Mouse (Mus musculus): ENCODE data around the gene B830017H08Rik. TPM values are rescaled to one million over a fixed set of nuclear protein-coding genes. Genes with fewer than 3 reads are reported as not detected.

The B830017H08Rik gene
- 0.93 and 1.0 TPM in 2 replicates for polyA plus RNA-seq (2016; fragmentation: Nextera tagmentation; extraction: Ambion mirVana)

DNA sequence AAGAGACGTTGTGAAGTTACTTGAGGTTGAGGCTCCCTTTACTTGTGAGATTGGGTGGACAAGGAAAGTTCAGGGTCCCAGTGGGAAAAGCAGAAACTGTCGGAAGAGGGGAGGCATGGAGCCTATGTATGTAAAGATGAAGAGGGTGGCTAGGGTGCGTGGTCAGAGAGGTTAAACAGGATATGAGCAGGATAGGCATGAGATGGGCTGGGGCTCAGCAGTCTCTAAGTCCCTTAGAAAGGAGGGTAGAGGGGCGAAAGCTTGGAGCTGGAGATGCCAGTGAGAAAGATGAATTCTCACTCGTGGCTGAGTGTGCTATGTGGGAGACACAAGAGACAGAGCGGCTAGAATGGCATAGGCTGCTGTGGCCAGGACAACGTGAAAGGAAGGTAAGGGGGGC is at the start of gene B830017H08Rik:
B830017H08Rik (plus strand) TSS at position 301 of the 400 bp plus-strand sequence.
- 24% methylated on average over 7 of the region's 7 CpGs for WGBS
- Histone ChIP-seq H3K36me3 (no peaks in the 10 kb centered on the region), H3K4me3 (peak within 1 kb of the TSS; percentile 65), H3K9ac (peak within 1 kb of the TSS; percentile 77), H3K9me3 (replicated peaks) (no peaks in the 10 kb centered on the region), H3K4me1 (peaks cover 18% of the 10 kb centered on the region), H3K27ac (peak within 1 kb of the TSS; percentile 82), H3K27me3 (peaks cover 89% of the 10 kb centered on the region), H3K4me2 (replicated peaks) (peak within 1 kb of the TSS; percentile 99)
- ATAC-seq (ENCODE audit: low FRiP score): no peak

DNA sequence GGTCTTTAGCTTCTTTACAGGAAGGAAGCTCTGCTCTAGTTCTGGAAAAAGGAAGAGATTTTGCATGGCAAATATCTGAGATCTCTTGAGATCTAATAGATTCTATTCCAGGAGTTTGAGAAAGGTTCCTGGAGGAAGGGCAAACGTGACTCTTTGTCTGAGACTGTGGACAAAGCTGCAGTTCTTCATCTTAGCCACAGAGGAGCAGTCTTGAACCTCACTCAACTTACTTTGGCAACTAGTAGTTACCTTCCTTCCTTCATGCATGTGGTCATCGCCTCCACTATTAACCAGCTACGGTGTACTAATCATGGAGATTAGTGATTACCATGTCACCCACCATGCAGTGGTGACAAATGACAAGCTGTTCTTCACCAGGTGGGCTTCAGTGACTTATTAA is 47.6 kb upstream of the B830017H08Rik start:
- Histone ChIP-seq H3K9me3 (replicated peaks) (no peaks in the 10 kb centered on the region), H3K4me3 (no peak overlapping the region), H3K27me3 (no peaks in the 10 kb centered on the region), H3K9ac (no peak overlapping the region), H3K27ac (no peak overlapping the region), H3K4me2 (replicated peaks) (no peak overlapping the region), H3K36me3 (peaks cover 83% of the 10 kb centered on the region), H3K4me1 (no peaks in the 10 kb centered on the region)
- 59% methylated on average over 3 of the region's 3 CpGs for WGBS
- ATAC-seq (ENCODE audit: low FRiP score): no peak

DNA sequence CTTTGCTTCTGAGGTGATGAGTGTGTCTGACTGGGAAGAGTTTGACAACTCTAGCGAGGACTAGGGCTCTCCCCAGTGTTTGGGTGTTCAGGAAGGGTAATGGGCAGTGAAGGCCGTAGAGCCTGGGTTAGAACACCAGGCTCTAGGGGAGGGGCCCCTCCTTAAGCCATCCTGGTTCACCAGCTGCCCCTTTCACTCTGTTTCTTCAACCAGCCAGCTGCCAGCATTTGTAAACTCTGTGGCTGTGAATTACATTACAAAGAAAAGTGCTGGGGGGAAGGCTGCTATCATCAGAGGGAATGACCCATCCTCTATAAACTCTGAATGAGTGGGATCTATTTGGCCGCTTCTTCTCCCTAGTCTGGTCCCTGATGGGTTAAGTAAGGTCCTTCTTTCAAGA is 40.2 kb upstream of the B830017H08Rik start:
- Histone ChIP-seq H3K4me3 (no peak overlapping the region), H3K27ac (no peak overlapping the region), H3K4me2 (replicated peaks) (no peak overlapping the region), H3K27me3 (peaks cover 27% of the 10 kb centered on the region), H3K36me3 (peaks cover 47% of the 10 kb centered on the region), H3K9me3 (replicated peaks) (no peaks in the 10 kb centered on the region), H3K4me1 (peaks cover 7% of the 10 kb centered on the region), H3K9ac (no peak overlapping the region)
- no peak for ATAC-seq (ENCODE audit: low FRiP score)
- WGBS: 74% methylated on average over 3 of the region's 3 CpGs

- H3K9me3 ChIP-seq (replicated peaks): no peaks in the 10 kb centered on the region
- WGBS: 91% methylated on average over 4 of the region's 4 CpGs
- no peak overlapping the region for H3K27ac ChIP-seq
- H3K4me1 ChIP-seq: peaks cover 20% of the 10 kb centered on the region
- H3K9ac ChIP-seq: no peak overlapping the region
- H3K27me3 ChIP-seq: peaks cover 40% of the 10 kb centered on the region
- H3K4me2 ChIP-seq (replicated peaks): no peak overlapping the region
- H3K36me3 ChIP-seq: peaks cover 38% of the 10 kb centered on the region
- ATAC-seq (ENCODE audit: low FRiP score): no peak
- H3K4me3 ChIP-seq: no peak overlapping the region
Measured at GRCm38 (mm10) chr16:17794047-17794446, 38.9 kb upstream of the B830017H08Rik start.

DNA sequence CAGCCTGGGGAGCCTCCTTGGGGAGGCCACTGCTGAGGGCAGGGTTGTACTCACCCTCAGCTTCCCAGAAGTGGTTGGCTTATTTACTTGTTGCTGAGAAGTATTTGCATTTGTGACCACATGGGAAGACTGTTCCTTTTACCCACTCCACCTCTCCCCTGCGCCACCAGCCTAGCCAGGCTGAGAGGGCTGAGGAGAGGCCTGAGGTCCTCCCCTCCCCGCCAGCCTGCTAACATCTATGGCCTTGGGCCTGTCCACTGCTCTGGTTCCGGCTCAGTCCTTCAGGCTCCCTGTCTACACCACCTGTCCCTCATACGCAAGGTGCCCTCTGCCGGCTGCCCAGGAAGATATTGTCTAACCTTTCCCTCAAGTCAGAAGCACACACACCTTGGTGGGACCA is 37.3 kb upstream of the B830017H08Rik start:
- Histone ChIP-seq H3K27ac (no peak overlapping the region), H3K4me2 (replicated peaks) (no peak overlapping the region), H3K36me3 (peaks cover 24% of the 10 kb centered on the region), H3K27me3 (peaks cover 56% of the 10 kb centered on the region), H3K9ac (no peak overlapping the region), H3K4me1 (peaks cover 21% of the 10 kb centered on the region), H3K4me3 (no peak overlapping the region), H3K9me3 (replicated peaks) (no peaks in the 10 kb centered on the region)
- 72% methylated on average over 5 of the region's 5 CpGs for WGBS
- no peak for ATAC-seq (ENCODE audit: low FRiP score)

GRCm38 (mm10) chr16:17796519-17796918 is 36.4 kb upstream of the B830017H08Rik start:
- peaks cover 21% of the 10 kb centered on the region for H3K4me1 ChIP-seq
- H3K9ac ChIP-seq: peak overlapping the region; percentile 74; the same call in 1 of the 2 replicates
- no peak overlapping the region for H3K27ac ChIP-seq
- H3K36me3 ChIP-seq: peaks cover 17% of the 10 kb centered on the region
- peaks cover 65% of the 10 kb centered on the region for H3K27me3 ChIP-seq
- H3K4me3 ChIP-seq: peak overlapping the region; percentile 53
- H3K4me2 ChIP-seq (replicated peaks): peak overlapping the region; percentile 81
- no peak for ATAC-seq (ENCODE audit: low FRiP score)
- no peaks in the 10 kb centered on the region for H3K9me3 ChIP-seq (replicated peaks)

GRCm38 (mm10) chr16:17796971-17797811 is 35.7 kb upstream of the B830017H08Rik start, which contains the start of gene Scarf2:
Scarf2 (plus strand) TSS chr16:17797282.
- Histone ChIP-seq H3K27ac (peak within 1 kb of the TSS; percentile 62; the same call in 1 of the 2 replicates), H3K4me2 (replicated peaks) (peak within 1 kb of the TSS; percentile 81), H3K9ac (peak within 1 kb of the TSS; percentile 74), H3K36me3 (peaks cover 10% of the 10 kb centered on the region), H3K27me3 (peaks cover 71% of the 10 kb centered on the region), H3K9me3 (replicated peaks) (no peaks in the 10 kb centered on the region), H3K4me3 (peak within 1 kb of the TSS; percentile 53), H3K4me1 (peaks cover 25% of the 10 kb centered on the region)
- WGBS: 2% methylated on average over 69 of the region's 81 CpGs
- ATAC-seq (ENCODE audit: low FRiP score): peak; percentile 27; the same call in 1 of the 2 replicates

- Histone ChIP-seq H3K4me1 (peaks cover 32% of the 10 kb centered on the region), H3K9ac (peak overlapping the region; percentile 74), H3K4me3 (peak overlapping the region; percentile 53), H3K27ac (peak overlapping the region; percentile 62; the same call in 1 of the 2 replicates), H3K4me2 (replicated peaks) (peak overlapping the region; percentile 81), H3K27me3 (peaks cover 78% of the 10 kb centered on the region), H3K9me3 (replicated peaks) (no peaks in the 10 kb centered on the region), H3K36me3 (peaks cover 4% of the 10 kb centered on the region; the same call in 1 of the 2 replicates)
- WGBS: 3% methylated on average over 29 of the region's 29 CpGs
- ATAC-seq (ENCODE audit: low FRiP score): peak; percentile 11; the same call in 1 of the 2 replicates
Measured at GRCm38 (mm10) chr16:17797812-17798311, 35.1 kb upstream of the B830017H08Rik start.

- no peaks in the 10 kb centered on the region for H3K9me3 ChIP-seq (replicated peaks)
- 2% methylated on average over 35 of the region's 45 CpGs for WGBS
- H3K36me3 ChIP-seq: no peaks in the 10 kb centered on the region
- H3K27ac ChIP-seq: peak overlapping the region; percentile 62; the same call in 1 of the 2 replicates
- H3K4me2 ChIP-seq (replicated peaks): peak overlapping the region; percentile 81
- H3K4me3 ChIP-seq: peak overlapping the region; percentile 53
- peaks cover 39% of the 10 kb centered on the region for H3K4me1 ChIP-seq
- H3K9ac ChIP-seq: peak overlapping the region; percentile 74
- 0 out of 2 replicates have a peak, but pooled peaks have one; percentile 12 for ATAC-seq (ENCODE audit: low FRiP score)
- peaks cover 85% of the 10 kb centered on the region for H3K27me3 ChIP-seq
Measured at GRCm38 (mm10) chr16:17798321-17799180, 34.4 kb upstream of the B830017H08Rik start.

GRCm38 (mm10) chr16:17799584-17799983 is 33.3 kb upstream of the B830017H08Rik start:
- no peaks in the 10 kb centered on the region for H3K9me3 ChIP-seq (replicated peaks)
- ATAC-seq (ENCODE audit: low FRiP score): no peak
- no peak overlapping the region for H3K4me3 ChIP-seq
- no peak overlapping the region for H3K4me2 ChIP-seq (replicated peaks)
- peaks cover 95% of the 10 kb centered on the region for H3K27me3 ChIP-seq
- no peak overlapping the region for H3K9ac ChIP-seq
- no peaks in the 10 kb centered on the region for H3K36me3 ChIP-seq
- no peak overlapping the region for H3K27ac ChIP-seq
- peaks cover 49% of the 10 kb centered on the region for H3K4me1 ChIP-seq

- Histone ChIP-seq H3K27me3 (peaks cover 99% of the 10 kb centered on the region), H3K36me3 (no peaks in the 10 kb centered on the region), H3K4me3 (no peak overlapping the region), H3K27ac (no peak overlapping the region), H3K4me2 (replicated peaks) (peak overlapping the region; percentile 55; the same call in 1 of the 2 replicates), H3K4me1 (peaks cover 65% of the 10 kb centered on the region), H3K9ac (no peak overlapping the region), H3K9me3 (replicated peaks) (no peaks in the 10 kb centered on the region)
- 10% methylated on average over 7 of the region's 7 CpGs for WGBS
- no peak for ATAC-seq (ENCODE audit: low FRiP score)
Measured at GRCm38 (mm10) chr16:17801777-17802455, 31.0 kb upstream of the B830017H08Rik start.
